8 mouse cellular contexts compared by ENCODE assay signal in the genomic region with DNA sequence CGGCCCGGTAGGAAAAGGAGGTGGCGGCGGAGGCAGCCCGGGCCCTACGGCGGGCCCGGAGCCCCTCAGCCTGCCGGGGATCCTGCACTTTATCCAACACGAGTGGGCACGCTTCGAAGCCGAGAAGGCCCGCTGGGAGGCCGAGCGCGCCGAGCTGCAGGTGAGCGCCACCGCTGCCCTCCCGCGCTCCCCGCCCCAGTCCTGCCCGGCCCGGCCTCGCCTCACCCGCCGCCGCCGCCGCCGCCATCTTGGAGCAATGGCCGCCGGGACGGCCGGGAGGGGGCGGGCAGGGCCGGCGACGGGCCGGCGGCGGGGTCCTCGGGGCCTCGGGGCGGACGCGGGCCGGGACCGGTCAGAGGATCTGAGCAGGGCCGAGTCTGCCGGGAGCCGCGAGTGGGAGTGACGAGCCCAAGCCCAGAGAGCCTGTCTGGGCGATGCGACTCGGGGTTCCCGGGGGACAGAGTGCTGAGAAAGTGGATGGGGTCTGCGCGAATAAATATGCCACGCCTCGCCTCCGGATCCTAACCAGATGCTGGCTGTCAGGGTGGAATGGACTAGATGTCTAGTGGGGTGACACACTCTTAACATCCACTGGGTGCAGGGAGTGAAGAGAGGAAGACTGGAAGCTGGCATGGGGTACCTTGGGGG. TPM values are rescaled to one million over a fixed set of nuclear protein-coding genes. Genes with fewer than 3 reads are reported as not detected.
DNase-seq lines count a peak whose midpoint lies in the region; ATAC-seq lines count a peak whose summit lies in the region.

A gene (minus strand): TSS at position 258 of the 648 bp plus-strand sequence.

- H3K9ac ChIP-seq in hindbrain, embryonic 16.5 days (ENCODE audit: low read depth, low read length), result peak within 1 kb of the TSS; percentile 99
- H3K9ac ChIP-seq in midbrain, embryonic 14.5 days (replicated peaks; ENCODE audit: low read length), result peak within 1 kb of the TSS; percentile 99
- H3K9ac ChIP-seq in stomach, embryonic 16.5 days (ENCODE audit: low read length), result peak within 1 kb of the TSS; percentile 100

- H3K36me3 ChIP-seq in hindbrain, embryonic 16.5 days (ENCODE audit: control insufficient read depth, insufficient read depth, low read length), result no peaks in the 10 kb centered on the region
- peaks cover 26% of the 10 kb centered on the region for H3K36me3 ChIP-seq in limb, embryonic 10.5 days
- H3K36me3 ChIP-seq in midbrain, embryonic 14.5 days (ENCODE audit: control insufficient read depth, insufficient read depth, low read length), result 0 out of 2 replicates have a peak, but pooled peaks cover 3% of the 10 kb centered on the region
- 0 out of 2 replicates have a peak, but pooled peaks cover 3% of the 10 kb centered on the region for H3K36me3 ChIP-seq in stomach, embryonic 16.5 days (ENCODE audit: control insufficient read depth, insufficient read depth, low read length)

- H3K27me3 ChIP-seq in hindbrain, embryonic 16.5 days (replicated peaks; ENCODE audit: control insufficient read depth, insufficient read depth, low read length), result no peaks in the 10 kb centered on the region
- H3K27me3 ChIP-seq in limb, embryonic 10.5 days (ENCODE audit: low read depth, poor library complexity, severe bottlenecking), result peaks cover 21% of the 10 kb centered on the region
- peaks cover 7% of the 10 kb centered on the region; the same call in 1 of the 2 replicates for H3K27me3 ChIP-seq in midbrain, embryonic 14.5 days (ENCODE audit: control insufficient read depth, insufficient read depth, low read length)
- H3K27me3 ChIP-seq in stomach, embryonic 16.5 days (ENCODE audit: control insufficient read depth, insufficient read depth, low read length), result peaks cover 2% of the 10 kb centered on the region; the same call in 1 of the 2 replicates

- H3K4me3 ChIP-seq in hindbrain, embryonic 16.5 days (ENCODE audit: low read length), result peak within 1 kb of the TSS; percentile 82
- peak within 1 kb of the TSS; percentile 96 for H3K4me3 ChIP-seq in limb, embryonic 10.5 days
- peak within 1 kb of the TSS; percentile 98 for H3K4me3 ChIP-seq in midbrain, embryonic 14.5 days (replicated peaks; ENCODE audit: low read depth, low read length)
- peak within 1 kb of the TSS; percentile 89 for H3K4me3 ChIP-seq in stomach, embryonic 16.5 days (replicated peaks; ENCODE audit: low read length)

- peak; percentile 34 for ATAC-seq in hindbrain, embryonic 16.5 days
- peak; percentile 36 for ATAC-seq in midbrain, embryonic 14.5 days (ENCODE audit: low FRiP score, low TSS enrichment)
- peak; percentile 80 for ATAC-seq in stomach, embryonic 16.5 days (ENCODE audit: insufficient read depth, low FRiP score)

- no peaks in the 10 kb centered on the region for H3K9me3 ChIP-seq in hindbrain, embryonic 16.5 days (ENCODE audit: control insufficient read depth, low read length)
- H3K9me3 ChIP-seq in limb, embryonic 10.5 days (replicated peaks), result no peaks in the 10 kb centered on the region
- no peaks in the 10 kb centered on the region for H3K9me3 ChIP-seq in midbrain, embryonic 14.5 days (ENCODE audit: control insufficient read depth, low read length)
- no peaks in the 10 kb centered on the region for H3K9me3 ChIP-seq in stomach, embryonic 16.5 days (replicated peaks; ENCODE audit: control insufficient read depth, low read length)

- peak within 1 kb of the TSS; percentile 99 for H3K27ac ChIP-seq in hindbrain, embryonic 16.5 days (ENCODE audit: low read depth, low read length)
- H3K27ac ChIP-seq in limb, embryonic 10.5 days, result peak within 1 kb of the TSS; percentile 100
- peak within 1 kb of the TSS; percentile 100 for H3K27ac ChIP-seq in midbrain, embryonic 14.5 days (replicated peaks; ENCODE audit: low read depth, low read length)
- peak within 1 kb of the TSS; percentile 95 for H3K27ac ChIP-seq in stomach, embryonic 16.5 days (ENCODE audit: low read length)

- DNase-seq in kidney, adult 18-20 months, result peak; percentile 74
- DNase-seq in kidney, adult 11 months, result no peak
- peak; percentile 68 for DNase-seq in cerebellum, adult 9-10 months
- no peak for DNase-seq in gastrocnemius, adult 8-10 months (ENCODE audit: low spot score in 2 of 2)
- peak; percentile 79 for DNase-seq in limb, embryonic 10.5 days (ENCODE audit: low spot score)
- DNase-seq in midbrain, embryonic 14.5 days, result peak; percentile 77

- WGBS in hindbrain, embryonic 16.5 days, result 1% methylated on average over 29 of the region's 64 CpGs
- under 1% methylated on average over 64 of the region's 64 CpGs for WGBS in limb, embryonic 10.5 days
- WGBS in midbrain, embryonic 14.5 days, result under 1% methylated on average over 64 of the region's 64 CpGs
- WGBS in stomach, embryonic 16.5 days, result under 1% methylated on average over 63 of the region's 64 CpGs

- peak within 1 kb of the TSS; percentile 83 for H3K4me2 ChIP-seq in hindbrain, embryonic 16.5 days (ENCODE audit: low read length)
- H3K4me2 ChIP-seq in midbrain, embryonic 14.5 days (ENCODE audit: low read length), result peak within 1 kb of the TSS; percentile 91
- peak within 1 kb of the TSS; percentile 97 for H3K4me2 ChIP-seq in stomach, embryonic 16.5 days (ENCODE audit: low read depth, low read length)

- H3K4me1 ChIP-seq in hindbrain, embryonic 16.5 days (ENCODE audit: control insufficient read depth, insufficient read depth, low read depth, low read length), result peaks cover 61% of the 10 kb centered on the region
- peaks cover 65% of the 10 kb centered on the region for H3K4me1 ChIP-seq in limb, embryonic 10.5 days
- H3K4me1 ChIP-seq in midbrain, embryonic 14.5 days (ENCODE audit: control insufficient read depth, insufficient read depth, low read length), result peaks cover 71% of the 10 kb centered on the region
- H3K4me1 ChIP-seq in stomach, embryonic 16.5 days (ENCODE audit: control insufficient read depth, insufficient read depth, low read length), result peaks cover 37% of the 10 kb centered on the region

RNA-seq across cellular contexts. Expression of the gene that starts here (rescaled TPM):
- total RNA-seq in gastrocnemius, adult 8-10 months (2022), result 10 to 100 TPM; 55.5 to 67.9 (median 62.9) TPM
- polyA plus RNA-seq in hindbrain, embryonic 16.5 days (2015; fragmentation: Nextera tagmentation; extraction: Ambion mirVana), result 46.9 and 48.4 TPM in 2 replicates
- polyA plus RNA-seq in limb, embryonic 10.5 days (2016; fragmentation: Nextera tagmentation; extraction: Ambion mirVana), result 27.2 and 33.1 TPM in 2 replicates
- polyA plus RNA-seq in midbrain, embryonic 14.5 days (2014; fragmentation: Nextera tagmentation; extraction: Ambion mirVana), result 38.5 and 48.7 TPM in 2 replicates
- polyA plus RNA-seq in stomach, embryonic 16.5 days (2015; fragmentation: Nextera tagmentation; extraction: Ambion mirVana), result 18.1 and 21.4 TPM in 2 replicates

Comparison
In these comparisons a context has a peak if more than half of its experiments do, and no peak if none do; other contexts are left out.
1. DNase-seq: peak in kidney, adult 18-20 months (single experiment), cerebellum, adult 9-10 months (single experiment), limb, embryonic 10.5 days (single experiment) and midbrain, embryonic 14.5 days (single experiment); none in kidney, adult 11 months (single experiment) and gastrocnemius, adult 8-10 months (0 of 2).
2. Peak in every context shown above with its lines, with median percentiles within 50 percentile points of each other: ATAC-seq, H3K27ac ChIP-seq, H3K4me2 ChIP-seq, H3K4me3 ChIP-seq and H3K9ac ChIP-seq.